Mouse (Mus musculus): ENCODE data around the gene Ankrd11. TPM values are rescaled to one million over a fixed set of nuclear protein-coding genes. Genes with fewer than 3 reads are reported as not detected.

The Ankrd11 gene
- total and polyA plus RNA-seq, 2 experiments from 2014 or later: 24.3 to 65.8 TPM

- 67% methylated on average over 4 of the region's 4 CpGs for WGBS
- TF ChIP-seq EP300 (IDR thresholded peaks at IDR 0.05; ENCODE audit: low read depth): no peak
- no peak for TF ChIP-seq CTCF (IDR thresholded peaks at IDR 0.05; ENCODE audit: low read depth)
- no peak overlapping the region for H3K4me2 ChIP-seq (ENCODE audit: low read depth, low read length)
Measured at GRCm38 (mm10) chr8:123018484-123019164, 23.5 kb downstream of the Ankrd11 start.

GRCm38 (mm10) chr8:123017143-123017542, 24.9 kb downstream of the Ankrd11 start:
- no peak overlapping the region for H3K4me2 ChIP-seq (ENCODE audit: low read depth, low read length)
- H3K27me3 ChIP-seq (ENCODE audit: control insufficient read depth, insufficient read depth, low read length): no peaks in the 10 kb centered on the region
- H3K4me1 ChIP-seq (ENCODE audit: control insufficient read depth, insufficient read depth): peaks cover 36% of the 10 kb centered on the region
- WGBS: 80% methylated on average over 4 of the region's 4 CpGs
- H3K9ac ChIP-seq (replicated peaks; ENCODE audit: low read depth, low read length): no peak overlapping the region
- ATAC-seq (ENCODE audit: insufficient read depth, low read depth) (no peak), DNase-seq (ENCODE audit: low spot score) (no peak)
- no peaks in the 10 kb centered on the region for H3K9me3 ChIP-seq (replicated peaks; ENCODE audit: control insufficient read depth, low read length)
- H3K36me3 ChIP-seq (replicated peaks; ENCODE audit: control insufficient read depth, insufficient read depth, low read length): no peaks in the 10 kb centered on the region
- no peak overlapping the region for H3K27ac ChIP-seq (ENCODE audit: low read depth)
- no peak overlapping the region for H3K4me3 ChIP-seq (ENCODE audit: low read depth, low read length)
- TF ChIP-seq CTCF (IDR thresholded peaks at IDR 0.05; ENCODE audit: low read depth) (no peak), EP300 (IDR thresholded peaks at IDR 0.05; ENCODE audit: low read depth) (no peak)

More at GRCm38 (mm10) chr8:123018484-123019164, 23.5 kb downstream of the Ankrd11 start:
- Histone ChIP-seq H3K36me3 (replicated peaks; ENCODE audit: control insufficient read depth, insufficient read depth, low read length) (no peaks in the 10 kb centered on the region), H3K4me1 (ENCODE audit: control insufficient read depth, insufficient read depth) (peaks cover 40% of the 10 kb centered on the region), H3K4me3 (ENCODE audit: low read depth, low read length) (no peak overlapping the region), H3K27me3 (ENCODE audit: control insufficient read depth, insufficient read depth, low read length) (no peaks in the 10 kb centered on the region), H3K9me3 (replicated peaks; ENCODE audit: control insufficient read depth, low read length) (no peaks in the 10 kb centered on the region), H3K9ac (replicated peaks; ENCODE audit: low read depth, low read length) (no peak overlapping the region), H3K27ac (ENCODE audit: low read depth) (no peak overlapping the region; the same call in 1 of the 2 replicates)
- DNase-seq (ENCODE audit: low spot score) (no peak), ATAC-seq (ENCODE audit: insufficient read depth, low read depth) (no peak)

DNA sequence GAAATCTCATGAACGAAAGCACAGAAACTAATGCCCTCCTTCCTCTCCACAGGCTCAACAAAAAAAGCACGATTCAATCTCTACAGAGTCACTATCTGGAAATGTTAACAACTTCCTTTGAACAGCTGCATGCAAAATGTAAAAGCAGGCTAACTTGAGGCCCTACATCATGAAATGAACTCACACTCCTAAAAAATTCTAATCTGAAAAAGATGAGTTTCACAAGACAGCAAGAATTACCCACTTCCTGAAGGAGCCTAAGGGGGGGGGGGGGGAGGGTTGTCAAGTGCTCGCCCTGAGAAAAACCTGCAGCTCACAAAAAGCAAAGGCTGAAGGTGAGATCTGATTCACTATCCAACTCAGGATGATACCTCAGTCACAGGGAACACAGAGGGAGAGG, 27.0 kb downstream of the Ankrd11 start:
- Histone ChIP-seq H3K4me2 (ENCODE audit: low read depth, low read length) (no peak overlapping the region), H3K9ac (replicated peaks; ENCODE audit: low read depth, low read length) (no peak overlapping the region), H3K9me3 (replicated peaks; ENCODE audit: control insufficient read depth, low read length) (no peaks in the 10 kb centered on the region), H3K27ac (ENCODE audit: low read depth) (no peak overlapping the region), H3K4me1 (ENCODE audit: control insufficient read depth, insufficient read depth) (peaks cover 21% of the 10 kb centered on the region), H3K36me3 (replicated peaks; ENCODE audit: control insufficient read depth, insufficient read depth, low read length) (no peaks in the 10 kb centered on the region), H3K27me3 (ENCODE audit: control insufficient read depth, insufficient read depth, low read length) (no peaks in the 10 kb centered on the region), H3K4me3 (ENCODE audit: low read depth, low read length) (no peak overlapping the region)
- DNase-seq (ENCODE audit: low spot score) (no peak), ATAC-seq (ENCODE audit: insufficient read depth, low read depth) (no peak)
- TF ChIP-seq EP300 (IDR thresholded peaks at IDR 0.05; ENCODE audit: low read depth): no peak
- TF ChIP-seq CTCF (IDR thresholded peaks at IDR 0.05; ENCODE audit: low read depth): no peak
- WGBS: 32% methylated on average over 3 of the region's 3 CpGs

DNA sequence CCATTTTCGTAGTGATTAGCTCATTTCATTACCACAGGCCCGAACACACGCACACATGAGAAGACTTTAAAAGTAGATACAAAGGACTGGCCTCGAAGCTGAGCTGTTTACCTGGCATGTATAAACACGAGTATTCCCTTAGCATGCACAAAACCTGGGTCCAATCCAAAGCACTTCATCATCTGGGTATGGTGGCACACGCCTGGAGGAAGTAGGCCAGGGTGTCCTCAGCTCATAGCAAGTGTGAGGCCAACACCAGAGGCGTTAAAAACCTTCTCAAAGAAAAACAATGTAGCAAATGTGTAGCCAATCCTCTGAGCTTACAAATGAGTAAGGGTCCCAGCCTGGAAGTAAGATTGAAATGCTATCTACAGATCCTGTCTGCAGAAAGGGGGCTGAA, 27.6 kb downstream of the Ankrd11 start:
- Histone ChIP-seq H3K27me3 (ENCODE audit: control insufficient read depth, insufficient read depth, low read length) (no peaks in the 10 kb centered on the region), H3K36me3 (replicated peaks; ENCODE audit: control insufficient read depth, insufficient read depth, low read length) (no peaks in the 10 kb centered on the region), H3K4me2 (ENCODE audit: low read depth, low read length) (no peak overlapping the region), H3K9ac (replicated peaks; ENCODE audit: low read depth, low read length) (no peak overlapping the region), H3K9me3 (replicated peaks; ENCODE audit: control insufficient read depth, low read length) (no peaks in the 10 kb centered on the region), H3K4me1 (ENCODE audit: control insufficient read depth, insufficient read depth) (peaks cover 24% of the 10 kb centered on the region), H3K27ac (ENCODE audit: low read depth) (no peak overlapping the region), H3K4me3 (ENCODE audit: low read depth, low read length) (no peak overlapping the region)
- ATAC-seq (ENCODE audit: insufficient read depth, low read depth): no peak
- WGBS: 59% methylated on average over 7 of the region's 7 CpGs
- DNase-seq (ENCODE audit: low spot score): no peak
- TF ChIP-seq CTCF (IDR thresholded peaks at IDR 0.05; ENCODE audit: low read depth) (no peak), EP300 (IDR thresholded peaks at IDR 0.05; ENCODE audit: low read depth) (no peak)

DNA sequence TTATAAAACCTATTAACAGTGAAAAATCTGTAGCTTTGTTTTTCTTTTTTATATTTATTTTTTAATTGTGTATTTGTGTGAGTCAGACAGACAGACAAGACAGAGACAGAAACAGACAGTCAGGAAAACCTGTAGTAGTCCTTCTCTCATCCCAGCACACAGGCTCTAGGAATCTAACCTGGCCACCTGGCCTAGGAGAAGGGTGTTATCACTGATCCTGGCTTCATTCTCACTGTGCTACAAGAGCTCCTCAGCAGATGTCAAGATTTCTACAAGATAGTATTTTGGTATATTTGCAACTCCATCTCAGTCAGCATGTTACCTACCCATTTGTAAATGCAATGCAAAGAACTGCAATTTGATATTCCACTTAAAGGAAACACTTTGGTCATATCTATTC, 30.8 kb downstream of the Ankrd11 start:
- Histone ChIP-seq H3K9me3 (replicated peaks; ENCODE audit: control insufficient read depth, low read length) (no peaks in the 10 kb centered on the region), H3K9ac (replicated peaks; ENCODE audit: low read depth, low read length) (no peak overlapping the region), H3K27me3 (ENCODE audit: control insufficient read depth, insufficient read depth, low read length) (no peaks in the 10 kb centered on the region), H3K27ac (ENCODE audit: low read depth) (no peak overlapping the region), H3K4me3 (ENCODE audit: low read depth, low read length) (no peak overlapping the region), H3K4me2 (ENCODE audit: low read depth, low read length) (no peak overlapping the region), H3K36me3 (replicated peaks; ENCODE audit: control insufficient read depth, insufficient read depth, low read length) (no peaks in the 10 kb centered on the region), H3K4me1 (ENCODE audit: control insufficient read depth, insufficient read depth) (peaks cover 17% of the 10 kb centered on the region)
- ATAC-seq (ENCODE audit: insufficient read depth, low read depth) (no peak), DNase-seq (ENCODE audit: low spot score) (no peak)
- no peak for TF ChIP-seq EP300 (IDR thresholded peaks at IDR 0.05; ENCODE audit: low read depth)
- no peak for TF ChIP-seq CTCF (IDR thresholded peaks at IDR 0.05; ENCODE audit: low read depth)

DNA sequence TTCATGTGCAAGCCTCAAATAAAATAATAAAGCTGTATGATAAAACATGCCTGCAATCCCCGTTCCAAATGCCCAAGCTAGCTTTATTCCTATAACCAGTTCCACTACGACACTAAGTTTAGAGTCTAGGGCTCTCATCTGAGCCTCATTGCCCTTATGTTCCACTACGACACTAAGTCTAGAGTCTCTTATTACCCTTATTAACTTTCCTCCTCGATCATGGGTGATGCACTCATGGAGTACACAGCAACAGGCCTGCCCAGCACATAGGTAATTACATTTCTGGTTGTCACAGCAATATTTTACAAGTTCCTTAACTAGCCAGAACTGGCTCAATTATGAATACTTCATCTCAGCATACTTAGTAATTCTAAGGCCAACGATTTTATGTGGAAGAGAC, 36.3 kb downstream of the Ankrd11 start:
- no peak for ATAC-seq (ENCODE audit: insufficient read depth, low read depth)
- Histone ChIP-seq H3K9ac (replicated peaks; ENCODE audit: low read depth, low read length) (no peak overlapping the region), H3K4me3 (ENCODE audit: low read depth, low read length) (no peak overlapping the region), H3K4me2 (ENCODE audit: low read depth, low read length) (no peak overlapping the region), H3K9me3 (replicated peaks; ENCODE audit: control insufficient read depth, low read length) (no peaks in the 10 kb centered on the region), H3K27me3 (ENCODE audit: control insufficient read depth, insufficient read depth, low read length) (no peaks in the 10 kb centered on the region), H3K36me3 (replicated peaks; ENCODE audit: control insufficient read depth, insufficient read depth, low read length) (no peaks in the 10 kb centered on the region), H3K4me1 (ENCODE audit: control insufficient read depth, insufficient read depth) (peaks cover 38% of the 10 kb centered on the region), H3K27ac (ENCODE audit: low read depth) (no peak overlapping the region)
- WGBS: 60% methylated on average over 5 of the region's 5 CpGs
- no peak for DNase-seq (ENCODE audit: low spot score)
- TF ChIP-seq CTCF (IDR thresholded peaks at IDR 0.05; ENCODE audit: low read depth): no peak
- TF ChIP-seq EP300 (IDR thresholded peaks at IDR 0.05; ENCODE audit: low read depth): no peak

All from heart, postnatal 0 days (tissue).